Mouse (Mus musculus) cortical plate, adult 2 months (tissue): ENCODE results near the gene Tmem45b.

Experiments used
- CTCF ChIP-seq: fragments of 200-500 bp; IDR thresholded peaks from 2 replicates; pipeline ENCODE4 v1.5.1; 2011; ENCODE audit warnings: mild to moderate bottlenecking, control low read depth, low read length; ENCODE audit not compliant: insufficient read depth; ENCODE audit errors: extremely low read depth
- POLR2A ChIP-seq: fragments of 200-500 bp; IDR thresholded peaks from 2 replicates; pipeline ENCODE4 v1.6.1; 2011; ENCODE audit warnings: mild to moderate bottlenecking, low read length, control low read depth; ENCODE audit not compliant: insufficient read depth; ENCODE audit errors: extremely low read depth

DNA sequence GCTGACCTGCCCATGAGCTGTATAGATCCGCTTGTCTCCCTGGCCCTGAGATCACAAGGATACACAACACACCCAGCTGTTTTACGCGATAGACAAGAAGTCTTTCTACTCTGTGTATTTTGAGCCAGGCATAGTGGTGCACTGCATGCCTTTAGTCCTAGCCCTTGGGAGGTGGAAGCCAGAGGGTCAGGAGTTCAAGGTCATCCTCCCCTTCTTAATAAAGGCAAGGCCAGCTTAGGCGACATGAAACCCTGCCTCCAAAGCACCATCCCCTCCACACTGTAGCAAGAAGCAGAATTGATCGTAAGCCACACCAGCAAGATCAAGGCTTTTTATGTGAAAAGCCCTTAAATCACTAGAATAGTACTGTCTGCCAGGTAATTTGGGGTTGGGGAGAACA, 32.5 kb downstream of the Tmem45b start:
- no peak for TF ChIP-seq POLR2A
- TF ChIP-seq CTCF, result no peak
